Mouse (Mus musculus): ENCODE data around the gene Ctnnbip1.

DNA sequence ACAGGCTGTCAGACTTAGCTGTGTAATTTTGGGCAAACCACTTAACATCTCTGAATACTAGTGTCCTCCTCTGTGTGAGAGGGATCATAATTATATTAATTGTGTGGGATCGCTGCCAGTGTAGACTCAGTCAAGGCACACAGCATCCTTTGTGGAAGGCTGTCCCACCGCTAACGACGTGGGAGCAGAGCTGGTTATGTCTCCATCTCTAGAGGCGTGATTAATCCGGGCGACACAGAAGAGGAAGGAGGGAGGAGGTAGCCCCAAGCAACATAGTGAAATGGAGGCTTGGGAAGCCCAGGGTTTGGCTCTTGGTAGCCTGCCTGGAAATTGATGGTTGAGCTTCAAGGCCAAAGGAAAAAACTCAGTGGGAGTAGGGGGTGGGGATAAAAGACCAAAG lies 60.8 kb downstream of the Ctnnbip1 start:
- TF ChIP-seq CTCF (IDR thresholded peaks at IDR 0.05) (no peak), EP300 (IDR thresholded peaks at IDR 0.05) (no peak)
